Comparison of ENCODE assay signal across 9 mouse cellular contexts in the genomic region with DNA sequence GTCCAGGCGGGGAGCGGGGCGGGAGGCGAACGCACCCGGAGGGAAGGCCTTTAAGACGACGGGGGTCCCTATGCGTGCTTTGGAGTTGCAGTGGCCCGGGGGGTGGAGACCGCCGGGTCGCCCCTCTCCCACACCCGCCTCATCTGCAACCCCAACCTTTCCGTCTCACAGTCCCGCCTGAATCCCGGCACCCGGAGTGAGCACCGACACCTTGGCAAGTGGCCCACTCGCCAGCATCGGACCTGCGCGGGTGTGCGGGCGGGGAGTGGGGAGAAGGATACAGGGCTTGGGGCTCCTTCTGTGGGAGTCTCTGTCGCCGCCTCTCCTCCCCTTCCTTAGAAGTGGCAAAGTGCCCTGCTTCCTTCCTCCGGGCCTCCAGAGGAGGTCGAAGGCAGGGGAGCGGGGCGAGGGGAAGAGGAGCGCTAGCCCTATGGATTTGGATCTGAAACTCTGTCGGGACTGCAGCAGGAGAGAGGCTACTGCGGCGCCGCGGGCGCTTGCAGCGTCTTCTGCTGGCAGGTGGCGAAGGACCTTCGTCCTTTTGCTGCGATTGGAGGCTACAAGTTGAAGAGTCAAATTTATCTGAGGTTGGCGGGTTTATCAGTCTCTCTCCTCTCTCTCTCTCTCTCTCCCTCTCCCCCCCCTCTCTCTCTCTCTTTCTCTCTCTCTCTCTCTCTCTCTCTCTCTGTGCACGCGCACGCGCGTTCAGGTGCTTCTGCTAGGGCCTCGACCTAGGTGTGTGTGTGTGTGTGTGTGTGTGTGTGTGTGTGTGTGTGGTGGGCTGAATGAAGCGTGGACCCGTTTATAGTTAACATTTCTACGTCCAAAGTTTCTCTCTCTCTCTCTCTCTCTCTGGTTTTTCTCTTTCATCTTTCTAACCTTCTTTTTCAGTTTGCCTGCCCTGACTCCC. TPM values are rescaled to one million over a fixed set of nuclear protein-coding genes. Genes with fewer than 3 reads are reported as not detected.
A peak's percentile ranks its signal among the peaks of the same experiment; 100 is the strongest.
DNase-seq lines count a peak whose midpoint lies in the region; ATAC-seq lines count a peak whose summit lies in the region.
"Had no signal": no experiment of that assay in that cellular context is flagged by ENCODE, and none has a peak within 500 bp of the region (broad histone marks: within the 10 kb centered on the region; RNA-seq: fewer than 3 reads in every experiment).

No protein-coding gene starts in this region.

- H3K27me3 ChIP-seq in forebrain, embryonic 12.5 days = peaks cover 58% of the 10 kb centered on the region
- peaks cover 25% of the 10 kb centered on the region for H3K27me3 ChIP-seq in intestine, embryonic 15.5 days (replicated peaks)
- peaks cover 56% of the 10 kb centered on the region for H3K27me3 ChIP-seq in liver, embryonic 12.5 days (replicated peaks)

- no peak overlapping the region for H3K27ac ChIP-seq in forebrain, embryonic 12.5 days
- H3K27ac ChIP-seq in intestine, embryonic 15.5 days = no peak overlapping the region
- H3K27ac ChIP-seq in liver, embryonic 12.5 days = no peak overlapping the region

- peak; percentile 32 for DNase-seq in left cerebral cortex, adult 18-20 months (ENCODE audit: low spot score in 2 of 2)
- DNase-seq in left cerebral cortex, postnatal 14 days (ENCODE audit: low spot score in 2 of 2) = no peak
- DNase-seq in brain, adult 2 months (ENCODE audit: low read depth, low spot score) = peak; percentile 73
- DNase-seq in right cerebral cortex, postnatal 14 days = peak; percentile 46
- no peak for DNase-seq in adipocyte (ENCODE audit: low spot score)

- peak; percentile 60; the same call in 1 of the 2 replicates for ATAC-seq in forebrain, embryonic 12.5 days (ENCODE audit: low FRiP score)
- ATAC-seq in intestine, embryonic 15.5 days = peak; percentile 71
- no peak for ATAC-seq in liver, embryonic 12.5 days

- peak overlapping the region; percentile 87 for H3K4me2 ChIP-seq in forebrain, embryonic 12.5 days
- H3K4me2 ChIP-seq in intestine, embryonic 15.5 days (replicated peaks) = peak overlapping the region; percentile 71
- peak overlapping the region; percentile 61 for H3K4me2 ChIP-seq in liver, embryonic 12.5 days

- no peaks in the 10 kb centered on the region for H3K9me3 ChIP-seq in forebrain, embryonic 12.5 days
- no peaks in the 10 kb centered on the region for H3K9me3 ChIP-seq in intestine, embryonic 15.5 days
- H3K9me3 ChIP-seq in liver, embryonic 12.5 days (replicated peaks) = no peaks in the 10 kb centered on the region

- H3K4me3 ChIP-seq in forebrain, embryonic 12.5 days (replicated peaks) = peak overlapping the region; percentile 50
- peak overlapping the region; percentile 32 for H3K4me3 ChIP-seq in intestine, embryonic 15.5 days (replicated peaks)
- peak overlapping the region; percentile 29 for H3K4me3 ChIP-seq in liver, embryonic 12.5 days

- WGBS in forebrain, embryonic 12.5 days = under 1% methylated on average over 50 of the region's 52 CpGs
- WGBS in intestine, embryonic 15.5 days = under 1% methylated on average over 51 of the region's 52 CpGs
- 2% methylated on average over 51 of the region's 52 CpGs for WGBS in liver, embryonic 12.5 days (ENCODE audit: insufficient replicate concordance)

- peak overlapping the region; percentile 40; the same call in 1 of the 2 replicates for H3K9ac ChIP-seq in forebrain, embryonic 12.5 days
- no peak overlapping the region for H3K9ac ChIP-seq in intestine, embryonic 15.5 days
- H3K9ac ChIP-seq in liver, embryonic 12.5 days = no peak overlapping the region

- intact Hi-C loops in left cerebral cortex, postnatal 14 days (cut with DNase I) = no loop called here

- H3K4me1 ChIP-seq in forebrain, embryonic 12.5 days = peaks cover 16% of the 10 kb centered on the region
- peaks cover 6% of the 10 kb centered on the region; the same call in 1 of the 2 replicates for H3K4me1 ChIP-seq in intestine, embryonic 15.5 days (replicated peaks)
- peaks cover 14% of the 10 kb centered on the region; the same call in 1 of the 2 replicates for H3K4me1 ChIP-seq in liver, embryonic 12.5 days

- H3K36me3 ChIP-seq in forebrain, embryonic 12.5 days (replicated peaks) = no peaks in the 10 kb centered on the region
- H3K36me3 ChIP-seq in intestine, embryonic 15.5 days = no peaks in the 10 kb centered on the region
- H3K36me3 ChIP-seq in liver, embryonic 12.5 days = no peaks in the 10 kb centered on the region

RNA-seq across cellular contexts. Expression of a gene that starts 0.7 kb away (rescaled TPM):
- 1 to 10 TPM; 5.9 to 6.8 TPM for total RNA-seq in left cerebral cortex, adult 18-20 months (2021)
- 1 to 10 TPM; 2.9 to 3.0 TPM for total RNA-seq in left cerebral cortex, postnatal 14 days (2021)
- 0.10 TPM in 1 of 2 replicates, not detected in the other for polyA plus RNA-seq in forebrain, embryonic 12.5 days (2016; fragmentation: Nextera tagmentation; extraction: Ambion mirVana)
- polyA plus RNA-seq in intestine, embryonic 15.5 days (2015; fragmentation: Nextera tagmentation; extraction: Ambion mirVana) = 0.09 TPM in 1 of 2 replicates, not detected in the other
- polyA plus RNA-seq in liver, embryonic 12.5 days (2016; fragmentation: Nextera tagmentation; extraction: Ambion mirVana) = not detected in 2 replicates
- polyA plus RNA-seq: liver, adult 2 months had no signal

RNA-seq across cellular contexts. Expression of a gene that starts 57.0 kb away (rescaled TPM):
- total RNA-seq in left cerebral cortex, adult 18-20 months (2021) = 10 to 100 TPM; 23.1 to 24.9 TPM
- 10 to 100 TPM; 22.6 to 23.7 TPM for total RNA-seq in left cerebral cortex, postnatal 14 days (2021)
- 35.8 and 36.6 TPM in 2 replicates for polyA plus RNA-seq in forebrain, embryonic 12.5 days (2016; fragmentation: Nextera tagmentation; extraction: Ambion mirVana)
- 17.3 and 17.7 TPM in 2 replicates for polyA plus RNA-seq in intestine, embryonic 15.5 days (2015; fragmentation: Nextera tagmentation; extraction: Ambion mirVana)
- 14.0 and 14.1 TPM in 2 replicates for polyA plus RNA-seq in liver, embryonic 12.5 days (2016; fragmentation: Nextera tagmentation; extraction: Ambion mirVana)

Comparison
In these comparisons a context has a peak if more than half of its experiments do, and no peak if none do; other contexts are left out.
1. DNase-seq: peak in left cerebral cortex, adult 18-20 months (2 of 2), brain, adult 2 months (single experiment) and right cerebral cortex, postnatal 14 days (single experiment); none in left cerebral cortex, postnatal 14 days (0 of 2) and adipocyte (single experiment).
2. Peak in every context shown above with its lines, with median percentiles within 50 percentile points of each other: H3K4me2 ChIP-seq and H3K4me3 ChIP-seq.